Mouse (Mus musculus) ES-Bruce4 (cell line): ENCODE data around the gene Sh3bp2. TPM values are rescaled to one million over a fixed set of nuclear protein-coding genes. Genes with fewer than 3 reads are reported as not detected.
"Not testable (repeated sequence)": the region's sequence is repeated elsewhere in the genome, so short reads cannot be mapped to it uniquely, and the experiment has no call there.

ENCODE experiments used
- H3K27ac ChIP-seq: 2 replicates; pipeline ENCODE4 v1.5.1; 2012; ENCODE audit warnings: low read length, inconsistent platforms; ENCODE audit not compliant: insufficient read depth
- H3K27me3 ChIP-seq: 2 replicates; pipeline ENCODE4 v1.6.1; 2012; ENCODE audit warnings: mild to moderate bottlenecking, low read length, inconsistent platforms; ENCODE audit not compliant: control insufficient read depth, poor library complexity, insufficient read depth, severe bottlenecking
- H3K36me3 ChIP-seq: 2 replicates; pipeline ENCODE4 v1.6.1; 2012; ENCODE audit warnings: inconsistent platforms, mild to moderate bottlenecking, low read length, moderate library complexity; ENCODE audit not compliant: control insufficient read depth, poor library complexity, insufficient read depth, severe bottlenecking
- H3K4me1 ChIP-seq: one replicate; pipeline ENCODE4 v1.8.1; 2011; ENCODE audit warnings: low read length; ENCODE audit not compliant: control insufficient read depth, insufficient read depth
- H3K4me3 ChIP-seq: 2 replicates; pipeline ENCODE4 v1.5.1; 2011; ENCODE audit warnings: low read depth, mild to moderate bottlenecking, low read length
- H3K9ac ChIP-seq: 2 replicates; pipeline ENCODE4 v1.6.1; 2012; ENCODE audit warnings: low read depth, mild to moderate bottlenecking, inconsistent platforms; ENCODE audit not compliant: poor library complexity, severe bottlenecking
- H3K9me3 ChIP-seq: replicated peaks from 2 replicates; pipeline ENCODE4 v1.6.1; 2012; ENCODE audit warnings: mild to moderate bottlenecking, low read length, inconsistent platforms; ENCODE audit not compliant: control insufficient read depth, poor library complexity, insufficient read depth, severe bottlenecking
- CTCF ChIP-seq: IDR thresholded peaks from one replicate; pipeline ENCODE4 v1.8.1; 2011; ENCODE audit warnings: low read depth, low read length
- EP300 ChIP-seq: IDR thresholded peaks from 2 replicates; pipeline ENCODE4 v1.6.1; 2011; ENCODE audit warnings: low read depth, low read length; ENCODE audit not compliant: insufficient read depth
- POLR2A ChIP-seq: IDR thresholded peaks from one replicate; pipeline ENCODE4 v1.8.1; 2011; ENCODE audit warnings: low read length; ENCODE audit not compliant: insufficient read depth
- polyA plus RNA-seq: library from polyadenylated mRNA; stranded (reverse); fragments of >200 nt; gene quantifications from 2 replicates; pipeline ENCODE4 v1.2.4, GENCODE M21; 2011; ENCODE audit warnings: low read depth; ENCODE audit not compliant: missing spikeins, insufficient read depth, insufficient read length

The Sh3bp2 gene
- polyA plus RNA-seq, 1 experiment = 2.8 TPM

DNA sequence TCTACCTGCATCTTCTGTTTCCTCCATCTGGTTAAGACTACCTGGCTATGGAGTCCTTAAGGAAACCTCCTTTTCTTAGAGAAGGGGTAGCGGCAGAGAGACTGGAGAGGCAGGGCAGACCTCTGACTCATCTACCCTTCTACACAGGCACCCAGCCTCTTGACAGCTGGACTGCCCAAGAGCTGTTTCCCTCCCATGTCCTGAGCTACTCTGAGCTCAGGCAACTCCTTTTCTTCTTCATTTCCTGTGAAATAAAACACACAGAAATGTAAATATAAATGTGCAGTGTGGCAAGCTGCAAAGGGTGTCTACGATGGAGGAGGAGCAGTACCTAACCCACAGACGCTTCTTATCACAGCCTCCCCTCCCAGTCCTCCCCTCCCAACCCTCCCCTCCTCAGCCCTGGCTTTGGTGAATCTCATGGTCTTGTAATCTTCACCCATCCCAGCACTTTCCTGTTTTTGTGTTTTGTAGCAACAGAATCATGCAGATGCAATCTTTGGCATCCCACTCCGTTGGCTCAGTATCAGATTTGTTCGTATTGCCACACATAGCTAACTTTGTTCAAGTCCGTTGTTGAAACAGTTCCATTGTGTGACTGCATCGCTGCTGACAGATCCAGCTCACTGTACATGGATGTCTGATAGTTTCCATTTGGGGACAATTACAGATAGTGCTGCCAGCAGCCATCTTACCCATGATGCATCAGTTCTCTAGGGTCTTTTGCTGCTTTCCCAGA lies 40.1 kb downstream of the Sh3bp2 start:
- no peak overlapping the region for H3K27ac ChIP-seq
- H3K9ac ChIP-seq = no peak overlapping the region

DNA sequence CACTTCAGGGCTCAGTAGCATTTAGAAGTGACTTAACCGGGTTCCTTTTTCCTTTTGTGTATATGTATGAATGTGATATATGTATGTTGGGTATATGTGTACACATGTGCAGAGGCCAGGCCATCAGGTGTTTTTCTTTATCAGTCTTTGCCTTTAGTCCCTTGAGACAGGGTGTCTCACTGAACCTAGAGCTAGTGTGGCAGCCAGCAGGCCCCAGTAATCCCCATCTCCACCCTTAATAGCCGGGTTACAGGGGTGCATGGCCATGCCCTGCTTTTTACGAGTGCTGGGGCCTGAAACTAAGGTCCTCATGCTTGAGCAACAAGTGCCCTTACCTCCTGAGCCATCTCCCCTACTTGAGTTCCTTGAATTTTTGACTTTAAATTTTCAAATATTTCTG lies 45.9 kb downstream of the Sh3bp2 start:
- TF ChIP-seq EP300 (no peak), POLR2A (no peak), CTCF (no peak)
- no peaks in the 10 kb centered on the region for H3K36me3 ChIP-seq

More for the DNA sequence above, 40.1 kb downstream of the Sh3bp2 start:
- no peaks in the 10 kb centered on the region for H3K27me3 ChIP-seq
- H3K36me3 ChIP-seq = no peaks in the 10 kb centered on the region
- H3K9me3 ChIP-seq = no peaks in the 10 kb centered on the region
- no peak for TF ChIP-seq POLR2A
- TF ChIP-seq CTCF = no peak
- no peak for TF ChIP-seq EP300
- no peak overlapping the region for H3K4me3 ChIP-seq
- no peaks in the 10 kb centered on the region for H3K4me1 ChIP-seq

DNA sequence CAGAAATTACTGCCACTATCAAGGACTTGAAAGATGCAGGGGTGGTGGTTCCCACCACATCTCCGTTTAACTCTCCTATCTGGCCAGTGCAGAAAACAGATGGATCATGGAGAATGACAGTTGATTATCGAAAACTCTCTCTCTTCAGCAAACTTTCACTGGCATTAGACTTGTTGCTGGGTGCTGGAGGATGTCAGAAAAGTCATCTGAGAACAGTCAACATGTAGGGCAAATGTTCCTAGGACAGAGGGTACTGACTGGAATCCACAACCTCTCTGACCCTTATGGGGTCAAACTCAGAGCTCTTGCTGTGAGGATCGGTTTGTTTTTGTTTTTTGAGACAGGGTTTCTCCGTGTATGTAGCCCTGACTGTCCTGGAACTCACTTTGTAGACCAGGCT lies 46.9 kb downstream of the Sh3bp2 start:
- not testable (repeated sequence) for H3K9me3 ChIP-seq, H3K27me3 ChIP-seq, H3K4me1 ChIP-seq, H3K4me3 ChIP-seq, H3K36me3 ChIP-seq
- Histone ChIP-seq H3K9ac (peak overlapping the region; percentile 25; the same call in 1 of the 2 replicates), H3K27ac (0 out of 2 replicates have a peak overlapping the region, but pooled peaks have one; percentile 15)

More for the DNA sequence above, 45.9 kb downstream of the Sh3bp2 start:
- Histone ChIP-seq H3K27ac (no peak overlapping the region), H3K9ac (no peak overlapping the region), H3K4me3 (no peak overlapping the region), H3K9me3 (no peaks in the 10 kb centered on the region), H3K27me3 (no peaks in the 10 kb centered on the region), H3K4me1 (peaks cover 2% of the 10 kb centered on the region)

DNA sequence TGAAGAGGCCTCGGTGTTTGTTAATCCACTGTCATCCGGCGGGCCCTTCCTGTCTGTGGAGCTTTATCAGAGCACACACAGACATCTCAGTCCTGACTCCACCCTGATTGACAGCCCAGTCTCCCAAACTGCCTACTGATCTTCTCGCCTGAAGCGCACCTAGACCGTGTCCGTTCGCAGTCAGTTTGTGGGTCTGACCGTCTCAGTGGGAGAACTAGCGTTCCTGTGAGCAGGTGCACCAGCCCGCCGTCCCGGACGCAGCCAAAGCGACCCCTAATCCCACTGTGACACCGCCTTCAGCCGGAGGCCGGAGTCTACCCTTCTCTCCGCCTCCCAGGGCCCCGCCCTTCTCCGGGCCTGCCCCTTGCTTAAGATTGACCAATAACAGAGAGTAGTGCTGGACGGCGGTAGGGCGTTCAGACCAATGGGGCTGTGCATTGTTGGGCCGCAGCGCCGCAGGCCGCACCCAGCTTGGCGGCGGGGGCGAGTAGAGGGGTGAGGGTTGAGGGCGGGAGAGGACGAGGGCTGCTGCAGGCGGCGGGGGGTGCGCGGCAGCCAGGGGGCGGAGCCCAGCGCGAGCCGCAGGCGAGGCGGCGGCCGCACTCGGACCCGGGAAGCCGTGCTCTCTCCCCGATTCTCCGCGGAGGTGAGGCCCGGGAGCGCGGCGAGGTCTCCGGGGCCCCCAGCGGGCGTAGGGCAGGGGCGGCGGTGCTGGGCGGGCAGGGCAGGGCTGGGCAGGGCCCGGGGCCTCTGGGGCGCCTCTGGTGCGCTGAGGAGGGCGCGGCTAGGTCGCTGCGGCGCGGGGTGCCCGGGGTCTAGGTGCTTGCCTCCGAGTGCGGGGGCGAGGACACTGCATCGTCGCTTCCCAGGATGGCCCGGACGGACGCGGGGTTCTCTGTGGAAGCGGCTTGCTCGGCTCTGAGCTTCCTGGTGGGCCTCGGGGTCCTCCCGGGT lies 47.9 kb downstream of the Sh3bp2 start, which contains the start of gene Add1:
Gene Add1, plus strand, starts transcription at position 397 of the 954 bp plus-strand sequence.
- Histone ChIP-seq H3K4me1 (peaks cover 2% of the 10 kb centered on the region), H3K27me3 (no peaks in the 10 kb centered on the region), H3K9ac (peak within 1 kb of the TSS; percentile 90), H3K9me3 (no peaks in the 10 kb centered on the region), H3K27ac (peak within 1 kb of the TSS; percentile 15; the same call in 1 of the 2 replicates), H3K36me3 (no peaks in the 10 kb centered on the region), H3K4me3 (peak within 1 kb of the TSS; percentile 97)
- TF ChIP-seq CTCF (no peak), POLR2A (peak; percentile 91)

DNA sequence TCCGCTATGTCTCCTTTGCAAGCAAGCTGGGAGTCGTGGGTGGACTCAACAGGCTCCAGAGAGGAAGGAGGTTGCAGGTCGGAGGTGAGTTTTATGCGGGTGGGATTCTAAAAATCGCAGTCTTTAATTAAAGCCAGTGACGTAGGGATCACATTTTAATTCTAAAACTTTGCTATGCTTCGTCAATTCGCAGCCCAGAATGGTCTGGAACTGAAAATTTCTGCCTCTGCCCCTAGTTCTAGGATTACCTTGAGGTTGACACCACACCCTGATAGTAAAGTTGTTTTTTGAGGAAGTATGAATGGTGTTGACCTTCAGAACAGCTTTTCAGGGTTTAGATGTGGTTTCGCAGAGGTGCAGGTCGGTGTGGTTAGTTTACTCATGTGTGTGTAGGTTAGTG lies 49.1 kb downstream of the Sh3bp2 start:
- no peaks in the 10 kb centered on the region for H3K9me3 ChIP-seq
- peak overlapping the region; percentile 62 for H3K4me3 ChIP-seq
- peaks cover 2% of the 10 kb centered on the region for H3K4me1 ChIP-seq
- peak overlapping the region; percentile 90 for H3K9ac ChIP-seq
- H3K27me3 ChIP-seq = no peaks in the 10 kb centered on the region
- no peak overlapping the region for H3K27ac ChIP-seq
- H3K36me3 ChIP-seq = no peaks in the 10 kb centered on the region
- no peak for TF ChIP-seq POLR2A
- TF ChIP-seq EP300 = no peak
- no peak for TF ChIP-seq CTCF

DNA sequence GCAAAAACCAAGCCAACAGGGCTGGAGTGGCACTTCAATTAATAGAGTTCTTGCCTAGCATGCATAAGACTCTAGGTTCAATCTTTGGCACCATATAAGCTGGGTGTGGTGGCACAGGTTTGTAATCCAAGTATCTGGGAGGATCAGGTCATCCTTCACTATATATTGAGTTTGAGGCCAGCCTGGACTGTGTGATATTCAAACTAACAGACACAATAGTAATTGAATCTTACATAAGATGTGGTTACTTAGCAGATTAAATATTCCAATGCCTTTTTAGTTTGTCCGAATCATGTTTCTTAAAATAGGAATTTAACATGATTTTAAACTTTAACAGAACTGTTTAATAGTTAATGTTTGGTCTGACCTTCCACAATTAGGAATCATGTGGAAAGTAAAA lies 50.6 kb downstream of the Sh3bp2 start:
- H3K36me3 ChIP-seq = no peaks in the 10 kb centered on the region
- TF ChIP-seq CTCF (no peak), POLR2A (no peak), EP300 (no peak)
- H3K9me3 ChIP-seq = no peaks in the 10 kb centered on the region
- H3K9ac ChIP-seq = no peak overlapping the region
- H3K4me1 ChIP-seq = peaks cover 2% of the 10 kb centered on the region
- H3K27ac ChIP-seq = no peak overlapping the region
- no peaks in the 10 kb centered on the region for H3K27me3 ChIP-seq
- H3K4me3 ChIP-seq = no peak overlapping the region
